Mouse (Mus musculus) CH12.LX (cell line): ENCODE measurements around the gene Rfx5. TPM values are rescaled to one million over a fixed set of nuclear protein-coding genes. Genes with fewer than 3 reads are reported as not detected.

Experiments
- DNase-seq: peaks from one replicate; pipeline ENCODE4 v3.0.0-alpha.2; 2013; ENCODE audit errors: extremely low read depth
- H3K27ac ChIP-seq: 2 replicates; pipeline ENCODE4 v1.5.1; 2012; ENCODE audit warnings: low read depth, mild to moderate bottlenecking, control low read depth, moderate library complexity; ENCODE audit not compliant: insufficient read depth
- H3K27me3 ChIP-seq: replicated peaks from 2 replicates; pipeline ENCODE3; 2012; ENCODE audit warnings: inconsistent platforms
- H3K36me3 ChIP-seq, 2 experiments: replicated peaks in 1 of 2; 2 replicates each; pipeline versions ENCODE3 to v1.6.1; 2012; ENCODE audit warnings: inconsistent platforms in 1 of 2, low read length in 1 of 2, mild to moderate bottlenecking in 1 of 2, mixed read lengths in 1 of 2, moderate library complexity in 1 of 2; ENCODE audit not compliant: control insufficient read depth in 1 of 2, insufficient read depth in 1 of 2
- H3K4me1 ChIP-seq, 2 experiments: 2 replicates each; pipeline ENCODE4 v1.6.1; 2012; ENCODE audit warnings: inconsistent platforms in 1 of 2, moderate library complexity in 1 of 2; ENCODE audit not compliant: insufficient read depth in 2 of 2, control insufficient read depth in 1 of 2
- H3K4me2 ChIP-seq: 2 replicates; pipeline ENCODE4 v1.6.1; 2012; ENCODE audit warnings: low read depth, mild to moderate bottlenecking, control low read depth; ENCODE audit not compliant: poor library complexity, insufficient read depth, severe bottlenecking
- H3K4me3 ChIP-seq, 3 experiments: fragments of 150-350 bp in 1 of 3; sonication (generic) in 1 of 3; replicated peaks in 1 of 3; 2 replicates each; pipeline versions ENCODE3 to v1.5.1; 2011 to 2012; ENCODE audit warnings: low read depth in 2 of 3, low read length in 2 of 3, mild to moderate bottlenecking in 2 of 3, moderate library complexity in 2 of 3, control low read depth in 1 of 3, improper control_type of control experiment in 1 of 3, inconsistent platforms in 1 of 3, mixed read lengths in 1 of 3; ENCODE audit not compliant: poor library complexity in 1 of 3
- H3K79me2 ChIP-seq: replicated peaks from 2 replicates; pipeline ENCODE4 v1.6.1; 2012; ENCODE audit warnings: mild to moderate bottlenecking, moderate library complexity; ENCODE audit not compliant: control insufficient read depth, poor library complexity, insufficient read depth, severe bottlenecking; ENCODE audit errors: extremely low read depth
- H3K9ac ChIP-seq: 2 replicates; pipeline ENCODE4 v1.6.1; 2012; ENCODE audit warnings: low read depth, mild to moderate bottlenecking, control low read depth, moderate library complexity; ENCODE audit not compliant: insufficient read depth
- H3K9me3 ChIP-seq: replicated peaks from 2 replicates; pipeline ENCODE3; 2012; ENCODE audit warnings: low read length, inconsistent platforms, mixed read lengths
- BHLHE40 ChIP-seq: IDR thresholded peaks from 2 replicates; pipeline ENCODE4 v1.6.1; 2011; ENCODE audit warnings: mild to moderate bottlenecking, low read depth, low read length, improper control_type of control experiment
- CHD2 ChIP-seq: IDR thresholded peaks from 2 replicates; pipeline ENCODE4 v1.6.1; 2011; ENCODE audit warnings: low read length, improper control_type of control experiment
- CTCF ChIP-seq, 2 experiments: IDR thresholded peaks in 1 of 2; conservative IDR thresholded peaks in 1 of 2; 2 replicates each; pipeline ENCODE4 v1.5.1; 2011 to 2012; ENCODE audit warnings: low read depth in 2 of 2, low read length in 2 of 2, improper control_type of control experiment in 1 of 2, inconsistent platforms in 1 of 2, mild to moderate bottlenecking in 1 of 2, moderate library complexity in 1 of 2
- GABPA ChIP-seq: IDR thresholded peaks from 2 replicates; pipeline ENCODE4 v1.6.1; 2012; ENCODE audit warnings: low read depth, low read length, improper control_type of control experiment, inconsistent platforms; ENCODE audit not compliant: insufficient replicate concordance
- HCFC1 ChIP-seq: IDR thresholded peaks from 2 replicates; pipeline ENCODE4 v1.6.1; 2012; ENCODE audit warnings: low read depth, mild to moderate bottlenecking, inconsistent platforms, low read length, improper control_type of control experiment
- IRF4 ChIP-seq: IDR thresholded peaks from 2 replicates; pipeline ENCODE4 v1.6.1; 2014; ENCODE audit warnings: low read depth, mild to moderate bottlenecking, inconsistent platforms, low read length, improper control_type of control experiment
- JUN ChIP-seq: IDR thresholded peaks from 2 replicates; pipeline ENCODE4 v1.6.1; 2011; ENCODE audit warnings: low read depth, mild to moderate bottlenecking, low read length, improper control_type of control experiment, moderate library complexity; ENCODE audit not compliant: insufficient read depth
- JUND ChIP-seq: conservative IDR thresholded peaks from 2 replicates; pipeline ENCODE4 v1.6.1; 2011; ENCODE audit warnings: low read depth, low read length, improper control_type of control experiment
- KAT2A ChIP-seq: IDR thresholded peaks from 2 replicates; pipeline ENCODE4 v1.6.1; 2012; ENCODE audit warnings: low read length, improper control_type of control experiment, inconsistent platforms; ENCODE audit not compliant: insufficient replicate concordance
- MAZ ChIP-seq: IDR thresholded peaks from 2 replicates; pipeline ENCODE4 v1.6.1; 2012; ENCODE audit warnings: low read depth, mild to moderate bottlenecking, inconsistent platforms, low read length, improper control_type of control experiment, moderate library complexity
- MEF2A ChIP-seq: IDR thresholded peaks from 2 replicates; pipeline ENCODE4 v1.6.1; 2014; ENCODE audit warnings: low read depth, mild to moderate bottlenecking, inconsistent platforms, low read length, improper control_type of control experiment, borderline replicate concordance
- MYC ChIP-seq: IDR thresholded peaks from 2 replicates; pipeline ENCODE4 v1.6.1; 2011; ENCODE audit warnings: low read depth, mild to moderate bottlenecking, improper control_type of control experiment, low read length
- NRF1 ChIP-seq: IDR thresholded peaks from 2 replicates; pipeline ENCODE4 v1.6.1; 2014; ENCODE audit warnings: low read depth, mild to moderate bottlenecking, inconsistent platforms, low read length, improper control_type of control experiment, moderate library complexity
- PAX5 ChIP-seq: IDR thresholded peaks from 2 replicates; pipeline ENCODE4 v1.6.1; 2012; ENCODE audit warnings: low read length, inconsistent platforms, mixed read lengths
- RAD21 ChIP-seq: IDR thresholded peaks from 2 replicates; pipeline ENCODE4 v1.6.1; 2011; ENCODE audit warnings: low read depth, mild to moderate bottlenecking, low read length, improper control_type of control experiment, moderate library complexity
- SMC3 ChIP-seq: IDR thresholded peaks from 2 replicates; pipeline ENCODE4 v1.6.1; 2011; ENCODE audit warnings: low read depth, low read length, improper control_type of control experiment
- UBTF ChIP-seq: IDR thresholded peaks from 2 replicates; pipeline ENCODE4 v1.6.1; 2012; ENCODE audit warnings: low read depth, mild to moderate bottlenecking, inconsistent platforms, low read length, improper control_type of control experiment, moderate library complexity
- USF1 ChIP-seq: IDR thresholded peaks from 2 replicates; pipeline ENCODE4 v1.6.1; 2014; ENCODE audit warnings: low read depth, mild to moderate bottlenecking, inconsistent platforms, low read length, improper control_type of control experiment
- ZKSCAN1 ChIP-seq: IDR thresholded peaks from 2 replicates; pipeline ENCODE4 v1.6.1; 2012; ENCODE audit warnings: low read depth, inconsistent platforms, low read length, improper control_type of control experiment, borderline replicate concordance
- ZNF384 ChIP-seq: IDR thresholded peaks from 2 replicates; pipeline ENCODE4 v1.6.1; 2012; ENCODE audit warnings: low read depth, low read length, improper control_type of control experiment, inconsistent platforms
- dilution Hi-C: fragments of 300-500 bp; cut with MboI; formaldehyde crosslinking; loops from 2 replicates; pipeline ENCODE4 v1.14.3; 2020; ENCODE audit warnings: low sequenced_read_pairs; ENCODE audit not compliant: extremely low pct_unique_long_range_greater_than_20kb, extremely low pct_ligation_motif_present
- in situ Hi-C: fragments of 300-500 bp; cut with MboI; formaldehyde crosslinking; loops from 3 replicates; pipeline ENCODE4 v1.14.3; 2019; ENCODE audit warnings: low sequenced_read_pairs, low pct_ligation_motif_present, low pct_unique_long_range_greater_than_20kb, mixed read lengths
- polyA plus RNA-seq: library from polyadenylated mRNA; unstranded; fragments of >175 nt; gene quantifications from 2 replicates; pipeline ENCODE4 v1.2.1, GENCODE M21; 2012; ENCODE audit warnings: low read depth; ENCODE audit not compliant: insufficient read length
- total RNA-seq, 2 experiments: library from RNA; depleted of rRNA; stranded (reverse); fragments of 300-350 nt in 1 of 2; fragments of >200 nt in 1 of 2; gene quantifications; 2 replicates each; pipeline ENCODE4 v1.2.3; 2012 to 2014

The Rfx5 gene
- total and polyA plus RNA-seq, 3 experiments, result 11.4 to 22.0 (median 15.4) TPM

- DNase-seq, result no peak
- dilution Hi-C loops, result no loop called here
- no peak overlapping the region for H3K27ac ChIP-seq
These were observed 6.0 kb downstream of the Rfx5 start for GRCm38 (mm10) chr3:94959871-94960270.

GRCm38 (mm10) chr3:94960322-94960721, 6.4 kb downstream of the Rfx5 start:
- Histone ChIP-seq H3K27me3 (no peaks in the 10 kb centered on the region), H3K9me3 (no peaks in the 10 kb centered on the region), H3K4me3 (no peak overlapping the region), H3K9ac (no peak overlapping the region), H3K79me2 (no peaks in the 10 kb centered on the region), H3K36me3 (peaks cover 36 to 63% of the 10 kb centered on the region in 2 experiments), H3K4me1 (peaks cover 1 to 64% of the 10 kb centered on the region in 2 experiments), H3K4me2 (no peak overlapping the region), H3K27ac (no peak overlapping the region)
- dilution Hi-C loops (no loop called here), in situ Hi-C loops (no loop called here)
- TF ChIP-seq IRF4, result no peak
- no peak for TF ChIP-seq MYC
- no peak for TF ChIP-seq MEF2A
- no peak for TF ChIP-seq CTCF (conservative IDR thresholded peaks at IDR 0.05 in 1 of 2, IDR thresholded peaks at IDR 0.05 in 1 of 2; ENCODE audit: low read depth in 2 of 2, low read length in 2 of 2)
- TF ChIP-seq ZKSCAN1, result no peak
- no peak for TF ChIP-seq MAZ
- TF ChIP-seq BHLHE40, result no peak
- no peak for TF ChIP-seq USF1
- DNase-seq, result no peak

More at GRCm38 (mm10) chr3:94959871-94960270, 6.0 kb downstream of the Rfx5 start:
- Histone ChIP-seq H3K4me2 (no peak overlapping the region), H3K9ac (no peak overlapping the region), H3K9me3 (no peaks in the 10 kb centered on the region)
- no peak for TF ChIP-seq SMC3
- TF ChIP-seq UBTF, result no peak
- TF ChIP-seq RAD21, result no peak
- no peak for TF ChIP-seq NRF1
- TF ChIP-seq JUN, result no peak
- TF ChIP-seq MEF2A, result no peak
- TF ChIP-seq JUND, result no peak
- TF ChIP-seq CHD2, result no peak
- no peak for TF ChIP-seq PAX5
- no peak for TF ChIP-seq HCFC1
- TF ChIP-seq GABPA, result no peak
- TF ChIP-seq MAZ, result no peak
- TF ChIP-seq KAT2A, result no peak
- TF ChIP-seq IRF4, result no peak
- no peak for TF ChIP-seq ZNF384
- TF ChIP-seq, all 38 proteins: peak for 0
- no peak overlapping the region for H3K4me3 ChIP-seq
- in situ Hi-C loops, result loop anchor here (5.0 kb wide), 1 partner anchor 52 kb away; no protein-coding TSS in a partner anchor
- peaks cover 5 to 64% of the 10 kb centered on the region in 2 experiments for H3K4me1 ChIP-seq
- H3K79me2 ChIP-seq, result no peaks in the 10 kb centered on the region
- H3K27me3 ChIP-seq, result no peaks in the 10 kb centered on the region
- peaks cover 39 to 67% of the 10 kb centered on the region in 2 experiments for H3K36me3 ChIP-seq
